Mouse (Mus musculus) embryonic fibroblast, embryonic 13.5 days (primary cell): ENCODE measurements around the gene Ppp4c. TPM values are rescaled to one million over a fixed set of nuclear protein-coding genes. Genes with fewer than 3 reads are reported as not detected.
A peak's percentile ranks its signal among the peaks of the same experiment; 100 is the strongest.

Source experiments
- H3K27ac ChIP-seq: 2 replicates; pipeline ENCODE4 v1.5.1; 2012; ENCODE audit warnings: low read length, control low read depth, inconsistent platforms; ENCODE audit not compliant: insufficient read depth
- H3K4me1 ChIP-seq: 2 replicates; pipeline ENCODE4 v1.6.1; 2011; ENCODE audit warnings: low read length; ENCODE audit not compliant: control insufficient read depth, insufficient read depth
- H3K4me3 ChIP-seq: 2 replicates; pipeline ENCODE4 v1.5.1; 2011; ENCODE audit warnings: mild to moderate bottlenecking, control low read depth, low read length; ENCODE audit not compliant: insufficient read depth
- CTCF ChIP-seq: IDR thresholded peaks from 2 replicates; pipeline ENCODE4 v1.5.1; 2011; ENCODE audit warnings: mild to moderate bottlenecking, control low read depth, low read length, moderate library complexity, borderline replicate concordance; ENCODE audit not compliant: insufficient read depth
- POLR2A ChIP-seq: IDR thresholded peaks from 2 replicates; pipeline ENCODE4 v1.6.1; 2011; ENCODE audit warnings: low read depth, mild to moderate bottlenecking, control low read depth, low read length, moderate library complexity
- polyA plus RNA-seq: library from polyadenylated mRNA; stranded (reverse); fragments of >200 nt; gene quantifications from 2 replicates; pipeline ENCODE4 v1.2.4, GENCODE M21; 2011; ENCODE audit warnings: low read depth; ENCODE audit not compliant: missing spikeins, insufficient read length

Ppp4c gene
- polyA plus RNA-seq, 1 experiment, result 118 TPM

GRCm38 (mm10) chr7:126776598-126777057 is 15.7 kb downstream of the Ppp4c start, which contains the start of gene Ypel3:
TSS of gene Ypel3 (plus strand) at chr7:126776955.
- H3K4me1 ChIP-seq, result peaks cover 6% of the 10 kb centered on the region; the same call in 1 of the 2 replicates
- no peak for TF ChIP-seq CTCF
- peak; percentile 79 for TF ChIP-seq POLR2A
- peak within 1 kb of the TSS; percentile 62 for H3K27ac ChIP-seq
- H3K4me3 ChIP-seq, result peak within 1 kb of the TSS; percentile 41

GRCm38 (mm10) chr7:126775978-126776234 is 16.4 kb downstream of the Ppp4c start:
- no peak for TF ChIP-seq CTCF
- no peak for TF ChIP-seq POLR2A
- 0 out of 2 replicates have a peak overlapping the region, but pooled peaks have one; percentile 62 for H3K27ac ChIP-seq
- peaks cover 6% of the 10 kb centered on the region; the same call in 1 of the 2 replicates for H3K4me1 ChIP-seq
- no peak overlapping the region for H3K4me3 ChIP-seq

- Histone ChIP-seq H3K27ac (no peak overlapping the region), H3K4me1 (peaks cover 6% of the 10 kb centered on the region; the same call in 1 of the 2 replicates), H3K4me3 (no peak overlapping the region)
- TF ChIP-seq POLR2A (no peak), CTCF (no peak)
These were observed 16.9 kb downstream of the Ppp4c start for GRCm38 (mm10) chr7:126775185-126775977.

GRCm38 (mm10) chr7:126774463-126774862 is 17.8 kb downstream of the Ppp4c start:
- no peak for TF ChIP-seq CTCF
- TF ChIP-seq POLR2A, result no peak
- Histone ChIP-seq H3K27ac (no peak overlapping the region), H3K4me1 (peaks cover 6% of the 10 kb centered on the region; the same call in 1 of the 2 replicates), H3K4me3 (no peak overlapping the region)

GRCm38 (mm10) chr7:126773351-126773750 is 18.9 kb downstream of the Ppp4c start:
- Histone ChIP-seq H3K27ac (no peak overlapping the region), H3K4me1 (peaks cover 6% of the 10 kb centered on the region; the same call in 1 of the 2 replicates), H3K4me3 (no peak overlapping the region)
- no peak for TF ChIP-seq POLR2A
- TF ChIP-seq CTCF, result no peak

GRCm38 (mm10) chr7:126770784-126771183 is 21.5 kb downstream of the Ppp4c start:
- Histone ChIP-seq H3K4me3 (no peak overlapping the region), H3K27ac (no peak overlapping the region), H3K4me1 (peaks cover under 1% of the 10 kb centered on the region; the same call in 1 of the 2 replicates)
- no peak for TF ChIP-seq POLR2A
- no peak for TF ChIP-seq CTCF

GRCm38 (mm10) chr7:126767001-126767400 is 25.3 kb downstream of the Ppp4c start:
- Histone ChIP-seq H3K4me1 (no peaks in the 10 kb centered on the region), H3K27ac (no peak overlapping the region), H3K4me3 (no peak overlapping the region)
- TF ChIP-seq POLR2A (no peak), CTCF (no peak)

GRCm38 (mm10) chr7:126766201-126766600 is 26.1 kb downstream of the Ppp4c start, which contains the start of gene Gdpd3:
TSS of gene Gdpd3 (plus strand) at chr7:126766334.
- Histone ChIP-seq H3K27ac (no peak within 1 kb of the TSS), H3K4me3 (no peak within 1 kb of the TSS), H3K4me1 (peaks cover 1% of the 10 kb centered on the region; the same call in 1 of the 2 replicates)
- TF ChIP-seq CTCF (no peak), POLR2A (no peak)

GRCm38 (mm10) chr7:126765540-126765939 is 26.8 kb downstream of the Ppp4c start:
- Histone ChIP-seq H3K27ac (no peak overlapping the region), H3K4me1 (peaks cover 3% of the 10 kb centered on the region; the same call in 1 of the 2 replicates), H3K4me3 (no peak overlapping the region)
- TF ChIP-seq POLR2A (no peak), CTCF (no peak)

GRCm38 (mm10) chr7:126762471-126763008 is 29.8 kb downstream of the Ppp4c start:
- TF ChIP-seq POLR2A (no peak), CTCF (no peak)

More at GRCm38 (mm10) chr7:126762471-126763008, 29.8 kb downstream of the Ppp4c start:
- H3K27ac ChIP-seq, result no peak overlapping the region
- H3K4me1 ChIP-seq, result peaks cover 3% of the 10 kb centered on the region; the same call in 1 of the 2 replicates
- H3K4me3 ChIP-seq, result no peak overlapping the region
